Mouse (Mus musculus) adrenal gland, adult 8-10 months (tissue): ENCODE results near the gene Il31. TPM values are rescaled to one million over a fixed set of nuclear protein-coding genes. Genes with fewer than 3 reads are reported as not detected.
A peak's percentile ranks its signal among the peaks of the same experiment; 100 is the strongest.

ENCODE experiments used
- DNase-seq: peaks from one replicate; pipeline ENCODE4 v3.0.0; 2022
- microRNA-seq, 2 experiments: library from miRNA; unstranded; fragments of <30 nt; microRNA quantifications; one replicate each; pipeline ENCODE4 v1.2.0; 2022
- total RNA-seq, 4 experiments: library from RNA; stranded (reverse); gene quantifications; 2 replicates each; pipeline ENCODE4 v1.2.4; 2022

Gene Il31
- total RNA-seq, 4 experiments from 2014 or later = not detected

GRCm38 (mm10) chr5:123470784-123471400 lies 18.4 kb downstream of the Il31 start:
- no peak for DNase-seq

- no peak for DNase-seq
These were observed 24.7 kb downstream of the Il31 start for GRCm38 (mm10) chr5:123464638-123465037.

- DNase-seq = no peak
These were observed 27.9 kb downstream of the Il31 start for GRCm38 (mm10) chr5:123461420-123461819.

GRCm38 (mm10) chr5:123451886-123452285 lies 37.4 kb downstream of the Il31 start:
- DNase-seq = no peak

GRCm38 (mm10) chr5:123444849-123445334 lies 44.4 kb downstream of the Il31 start:
- DNase-seq = no peak

- peak; percentile 36 for DNase-seq
These were observed 45.2 kb downstream of the Il31 start for GRCm38 (mm10) chr5:123444069-123444468.

- DNase-seq = no peak
These were observed 47.0 kb downstream of the Il31 start for GRCm38 (mm10) chr5:123442283-123442682.

- DNase-seq = no peak
These were observed 48.6 kb downstream of the Il31 start for GRCm38 (mm10) chr5:123440664-123441063.

- DNase-seq = no peak
These were observed 49.3 kb downstream of the Il31 start for GRCm38 (mm10) chr5:123439941-123440340.

- DNase-seq = no peak
These were observed 50.0 kb downstream of the Il31 start for GRCm38 (mm10) chr5:123439312-123439711.

- no peak for DNase-seq
These were observed 50.9 kb downstream of the Il31 start for GRCm38 (mm10) chr5:123438381-123438780.

- DNase-seq = no peak
These were observed 52.5 kb downstream of the Il31 start for GRCm38 (mm10) chr5:123436780-123437175.

- DNase-seq = no peak
These were observed 53.1 kb downstream of the Il31 start for GRCm38 (mm10) chr5:123436071-123436779.

GRCm38 (mm10) chr5:123432305-123432874 lies 56.9 kb downstream of the Il31 start:
- DNase-seq = no peak

- DNase-seq = peak; percentile 64
These were observed 57.6 kb downstream of the Il31 start for GRCm38 (mm10) chr5:123431524-123432304.

Small RNA genes lying within 50 kb of the gene (microRNA-seq; reads per million reads assigned to microRNA genes)
- 1.1 to 1.8 reads per million in 2 experiments for gene Mir7647

Other genes with a start within 250 kb of the Il31 start
- 1 to 10 TPM in 3 of 4 experiments, under 1 TPM in 1; 0.59 to 1.8 (median 1.3) TPM for gene Wdr66, start 237.4 kb downstream of the Il31 start, total RNA-seq
- 10 to 100 TPM in 3 of 4 experiments, 1 to 10 TPM in 1; 9.7 to 15.1 (median 13.2) TPM for gene Bcl7a, start 145.7 kb downstream of the Il31 start, total RNA-seq
- gene Mlxip, start 94.7 kb downstream of the Il31 start, total RNA-seq = 10 to 100 TPM; 21.6 to 32.8 (median 27.1) TPM
- gene Lrrc43, start 184 bp downstream of the Il31 start, total RNA-seq = not detected
- gene B3gnt4, start 21.0 kb upstream of the Il31 start, total RNA-seq = under 1 TPM; 0.29 to 0.52 (median 0.40) TPM
- 10 to 100 TPM; 86.9 to 99.4 (median 88.5) TPM for gene Diablo, start 34.7 kb upstream of the Il31 start, total RNA-seq
- gene Gm49027, start 36.0 kb upstream of the Il31 start, total RNA-seq = 10 to 100 TPM in 2 of 4 experiments, 1 to 10 TPM in 2; 5.9 to 22.1 (median 11.8) TPM
- gene Vps33a, start 83.5 kb upstream of the Il31 start, total RNA-seq = 10 to 100 TPM; 53.7 to 68.7 (median 64.1) TPM
- 100 to 1,000 TPM in 2 of 4 experiments, 10 to 100 TPM in 2; 77.6 to 145 (median 103) TPM for gene Clip1, start 195.1 kb upstream of the Il31 start, total RNA-seq
- 10 to 100 TPM; 42.1 to 54.0 (median 45.7) TPM for gene Zcchc8, start 231.6 kb upstream of the Il31 start, total RNA-seq